Mouse (Mus musculus): ENCODE data around the gene Nr4a1.

DNA sequence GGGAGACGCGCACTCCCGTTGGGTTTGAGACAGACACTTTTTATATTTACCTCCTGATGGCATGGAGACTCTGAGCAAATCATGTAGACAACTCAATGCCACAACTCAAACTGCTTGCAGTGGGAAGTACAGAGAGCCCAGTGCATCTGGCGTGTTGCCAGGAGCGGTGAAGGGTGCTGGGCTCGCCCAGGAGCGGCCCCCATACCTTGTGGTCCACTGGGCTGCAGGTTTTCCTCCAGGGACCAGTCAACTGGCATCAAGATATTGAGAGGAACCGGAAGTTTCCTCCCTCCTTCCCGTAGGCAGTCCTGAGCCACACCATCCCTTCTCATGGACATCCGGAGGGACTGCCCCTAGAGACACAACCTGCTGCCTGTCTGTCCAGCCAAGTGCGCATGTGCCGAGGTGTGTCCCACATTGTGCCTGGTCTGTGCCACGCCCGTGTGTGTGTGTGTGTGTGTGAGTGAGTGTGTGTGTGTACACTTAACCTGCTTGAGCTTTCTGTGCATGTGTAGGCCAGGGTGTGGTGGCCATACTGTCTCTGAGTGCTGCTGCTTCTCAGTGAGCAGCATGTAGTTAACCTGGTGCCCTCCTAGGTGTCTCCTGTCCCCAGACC lies 43.0 kb upstream of the Nr4a1 start:
- TF ChIP-seq CTCF (conservative IDR thresholded peaks at IDR 0.05; ENCODE audit: insufficient read depth, insufficient read length, low read depth, low read length) (no peak), POLR2A (IDR thresholded peaks at IDR 0.05; ENCODE audit: low read depth, low read length) (no peak)

Measured in kidney, adult 2 months (tissue).